Mouse (Mus musculus) liver, embryonic 12.5 days (tissue): Measurements from ENCODE around the gene Il27. TPM values are rescaled to one million over a fixed set of nuclear protein-coding genes. Genes with fewer than 3 reads are reported as not detected.

Experiments
- ATAC-seq: fragments of 200-750 bp; cut with Nextera tagmentation; 2 replicates; pipeline ENCODE4 v1.8.0; 2017; ENCODE audit warnings: moderate number of reproducible peaks, mild to moderate bottlenecking, moderate library complexity
- H3K27ac ChIP-seq: fragments of 300-500 bp; sonication (generic); 2 replicates; pipeline ENCODE4 v1.5.1; 2016; ENCODE audit warnings: mild to moderate bottlenecking
- H3K27me3 ChIP-seq: fragments of 300-500 bp; sonication (generic); replicated peaks from 2 replicates; pipeline ENCODE4 v1.6.1; 2016; ENCODE audit warnings: mild to moderate bottlenecking, moderate library complexity
- H3K36me3 ChIP-seq: fragments of 300-500 bp; sonication (generic); 2 replicates; pipeline ENCODE4 v1.6.1; 2016; ENCODE audit warnings: mild to moderate bottlenecking, moderate library complexity
- H3K4me1 ChIP-seq: fragments of 300-500 bp; sonication (generic); 2 replicates; pipeline ENCODE4 v1.6.1; 2016
- H3K4me2 ChIP-seq: fragments of 300-500 bp; sonication (generic); 2 replicates; pipeline ENCODE4 v1.6.1; 2016; ENCODE audit warnings: mild to moderate bottlenecking, moderate library complexity
- H3K4me3 ChIP-seq: fragments of 300-500 bp; sonication (generic); 2 replicates; pipeline ENCODE4 v1.5.1; 2016; ENCODE audit warnings: mild to moderate bottlenecking, moderate library complexity
- H3K9ac ChIP-seq: fragments of 300-500 bp; sonication (generic); 2 replicates; pipeline ENCODE4 v1.6.1; 2016; ENCODE audit warnings: mild to moderate bottlenecking, moderate library complexity
- H3K9me3 ChIP-seq: fragments of 300-500 bp; sonication (generic); replicated peaks from 2 replicates; pipeline ENCODE4 v1.6.1; 2016; ENCODE audit warnings: mild to moderate bottlenecking, moderate library complexity
- WGBS: fragments of 180-500 bp; shearing (Covaris S2); methylation state at CpG from one replicate; pipeline ENCODE4 v1.1.7; 2016; ENCODE audit not compliant: insufficient replicate concordance; 5-methylcytosine and 5-hydroxymethylcytosine counted together
- microRNA-seq: library from miRNA; unstranded; fragments of <30 nt; microRNA quantifications from one replicate; pipeline ENCODE4, GENCODE M21; 2017
- polyA plus RNA-seq: library from polyadenylated mRNA; unstranded; fragments of >200 nt; fragmentation: Nextera tagmentation; extraction: Ambion mirVana; gene quantifications from 2 replicates; pipeline ENCODE4 v1.2.1, GENCODE M21; 2016

The Il27 gene
- polyA plus RNA-seq, 1 experiment from 2014 or later, result not detected

GRCm38 (mm10) chr7:126576946-126577345 is 17.8 kb downstream of the Il27 start:
- Histone ChIP-seq H3K27ac (no peak overlapping the region), H3K36me3 (peaks cover 26% of the 10 kb centered on the region), H3K9ac (no peak overlapping the region), H3K4me2 (no peak overlapping the region), H3K4me3 (no peak overlapping the region), H3K4me1 (0 out of 2 replicates have a peak, but pooled peaks cover 1% of the 10 kb centered on the region), H3K27me3 (no peaks in the 10 kb centered on the region), H3K9me3 (no peaks in the 10 kb centered on the region)
- ATAC-seq, result no peak
- 41% methylated on average over 8 of the region's 8 CpGs for WGBS

- peak within 1 kb of the TSS; percentile 82 for H3K27ac ChIP-seq
- WGBS, result under 1% methylated on average over 46 of the region's 46 CpGs
- H3K9me3 ChIP-seq, result no peaks in the 10 kb centered on the region
Observed at GRCm38 (mm10) chr7:126566094-126566765, 28.5 kb downstream of the Il27 start, which contains the start of gene Eif3c. Eif3c (minus strand) TSS chr7:126566411.

GRCm38 (mm10) chr7:126565693-126566092 is 29.0 kb downstream of the Il27 start:
- WGBS, result under 1% methylated on average over 28 of the region's 28 CpGs
- no peak for ATAC-seq
- Histone ChIP-seq H3K9ac (peak overlapping the region; percentile 93), H3K4me2 (peak overlapping the region; percentile 73), H3K4me3 (peak overlapping the region; percentile 99), H3K36me3 (peaks cover 43% of the 10 kb centered on the region), H3K9me3 (no peaks in the 10 kb centered on the region), H3K27ac (peak overlapping the region; percentile 82), H3K4me1 (peaks cover 16% of the 10 kb centered on the region), H3K27me3 (no peaks in the 10 kb centered on the region)

More at GRCm38 (mm10) chr7:126566094-126566765, 28.5 kb downstream of the Il27 start, which contains the start of gene Eif3c:
- peak; percentile 98 for ATAC-seq
- H3K9ac ChIP-seq, result peak within 1 kb of the TSS; percentile 93
- H3K4me3 ChIP-seq, result peak within 1 kb of the TSS; percentile 99
- H3K36me3 ChIP-seq, result peaks cover 38% of the 10 kb centered on the region
- H3K27me3 ChIP-seq, result no peaks in the 10 kb centered on the region
- H3K4me1 ChIP-seq, result peaks cover 16% of the 10 kb centered on the region
- H3K4me2 ChIP-seq, result peak within 1 kb of the TSS; percentile 73

- ATAC-seq, result no peak
- Histone ChIP-seq H3K27ac (no peak overlapping the region), H3K4me3 (no peak overlapping the region), H3K9me3 (no peaks in the 10 kb centered on the region), H3K36me3 (peaks cover 99% of the 10 kb centered on the region), H3K9ac (no peak overlapping the region), H3K4me2 (no peak overlapping the region), H3K27me3 (no peaks in the 10 kb centered on the region), H3K4me1 (no peaks in the 10 kb centered on the region)
- WGBS, result 94% methylated on average over 5 of the region's 5 CpGs
Observed at GRCm38 (mm10) chr7:126556635-126557034, 38.1 kb downstream of the Il27 start.

GRCm38 (mm10) chr7:126554796-126555195 is 39.9 kb downstream of the Il27 start:
- Histone ChIP-seq H3K36me3 (peaks cover 99% of the 10 kb centered on the region), H3K27ac (no peak overlapping the region; the same call in 1 of the 2 replicates), H3K4me2 (no peak overlapping the region), H3K27me3 (no peaks in the 10 kb centered on the region), H3K4me1 (no peaks in the 10 kb centered on the region), H3K9me3 (no peaks in the 10 kb centered on the region), H3K4me3 (no peak overlapping the region), H3K9ac (no peak overlapping the region)
- 70% methylated on average over 1 of the region's 1 CpGs for WGBS
- ATAC-seq, result no peak

- H3K9me3 ChIP-seq, result no peaks in the 10 kb centered on the region
- no peak overlapping the region for H3K4me2 ChIP-seq
- no peaks in the 10 kb centered on the region for H3K27me3 ChIP-seq
- no peak overlapping the region for H3K9ac ChIP-seq
- ATAC-seq, result no peak
- H3K27ac ChIP-seq, result no peak overlapping the region
- no peak overlapping the region for H3K4me3 ChIP-seq
- WGBS, result 81% methylated on average over 2 of the region's 2 CpGs
- H3K4me1 ChIP-seq, result no peaks in the 10 kb centered on the region
- H3K36me3 ChIP-seq, result peaks cover 67% of the 10 kb centered on the region
Observed at GRCm38 (mm10) chr7:126545631-126546030, 49.1 kb downstream of the Il27 start.

GRCm38 (mm10) chr7:126541661-126542060 is 53.1 kb downstream of the Il27 start:
- no peaks in the 10 kb centered on the region for H3K4me1 ChIP-seq
- no peak overlapping the region for H3K4me2 ChIP-seq
- H3K27me3 ChIP-seq, result peaks cover 6% of the 10 kb centered on the region
- peaks cover 28% of the 10 kb centered on the region for H3K36me3 ChIP-seq
- H3K4me3 ChIP-seq, result no peak overlapping the region
- no peak overlapping the region for H3K9ac ChIP-seq
- no peak overlapping the region for H3K27ac ChIP-seq
- WGBS, result 64% methylated on average over 1 of the region's 1 CpGs
- ATAC-seq, result no peak
- H3K9me3 ChIP-seq, result no peaks in the 10 kb centered on the region

Small RNA genes within 50 kb of the gene (microRNA-seq; reads per million reads assigned to microRNA genes)
- 1.1 reads per million for gene Mir7059

Other genes starting within 250 kb of the Il27 start
- 14.5 and 15.6 TPM in 2 replicates for gene Lat, start 225.4 kb downstream of the Il27 start, polyA plus RNA-seq
- gene Spns1, start 217.5 kb downstream of the Il27 start, polyA plus RNA-seq, result 27.3 and 29.1 TPM in 2 replicates
- 3.6 and 3.7 TPM in 2 replicates for gene Nfatc2ip, start 198.2 kb downstream of the Il27 start, polyA plus RNA-seq
- gene Cd19, start 180.1 kb downstream of the Il27 start, polyA plus RNA-seq, result 0.08 TPM in 1 of 2 replicates, not detected in the other
- gene Rabep2, start 166.2 kb downstream of the Il27 start, polyA plus RNA-seq, result 9.6 and 10.2 TPM in 2 replicates
- 0.17 and 1.5 TPM in 2 replicates for gene Atp2a1, start 131.8 kb downstream of the Il27 start, polyA plus RNA-seq
- gene Sh2b1, start 119.5 kb downstream of the Il27 start, polyA plus RNA-seq, result 17.0 and 17.5 TPM in 2 replicates
- 120 and 129 TPM in 2 replicates for gene Tufm, start 107.6 kb downstream of the Il27 start, polyA plus RNA-seq
- gene Atxn2l, start 91.5 kb downstream of the Il27 start, polyA plus RNA-seq, result 48.7 and 49.4 TPM in 2 replicates
- gene Eif3c, start 28.5 kb downstream of the Il27 start, polyA plus RNA-seq, result 157 and 164 TPM in 2 replicates
- gene Apobr, start 10.0 kb downstream of the Il27 start, polyA plus RNA-seq, result 0.77 and 1.1 TPM in 2 replicates
- gene Cln3, start 9.1 kb downstream of the Il27 start, polyA plus RNA-seq, result 12.5 TPM in 2 replicates
- 3.2 and 3.7 TPM in 2 replicates for gene Nupr1, start 35.9 kb upstream of the Il27 start, polyA plus RNA-seq
- 36.3 and 42.4 TPM in 2 replicates for gene Sgf29, start 54.4 kb upstream of the Il27 start, polyA plus RNA-seq
- 0.24 and 0.50 TPM in 2 replicates for gene Sult1a1, start 81.5 kb upstream of the Il27 start, polyA plus RNA-seq
- 134 and 153 TPM in 2 replicates for gene Bola2, start 100.5 kb upstream of the Il27 start, polyA plus RNA-seq
- 4.5 and 5.1 TPM in 2 replicates for gene Slx1b, start 100.8 kb upstream of the Il27 start, polyA plus RNA-seq
- 77.9 and 86.6 TPM in 2 replicates for gene Coro1a, start 112.8 kb upstream of the Il27 start, polyA plus RNA-seq
- 23.7 and 25.0 TPM in 2 replicates for gene Mapk3, start 164.7 kb upstream of the Il27 start, polyA plus RNA-seq
- 0.54 and 0.78 TPM in 2 replicates for gene Gdpd3, start 171.4 kb upstream of the Il27 start, polyA plus RNA-seq
- 77.2 and 78.5 TPM in 2 replicates for gene Ypel3, start 182.0 kb upstream of the Il27 start, polyA plus RNA-seq
- 0.33 and 0.50 TPM in 2 replicates for gene Tbx6, start 186.5 kb upstream of the Il27 start, polyA plus RNA-seq
- gene Ppp4c, start 197.6 kb upstream of the Il27 start, polyA plus RNA-seq, result 191 and 205 TPM in 2 replicates
- not detected in 2 replicates for gene Fam57b, start 202.7 kb upstream of the Il27 start, polyA plus RNA-seq
- not detected in 2 replicates for gene 4930451I11Rik, start 236.7 kb upstream of the Il27 start, polyA plus RNA-seq